Mouse (Mus musculus): Measurements from ENCODE around the gene Tbxa2r. TPM values are rescaled to one million over a fixed set of nuclear protein-coding genes. Genes with fewer than 3 reads are reported as not detected.
A peak's percentile ranks its signal among the peaks of the same experiment; 100 is the strongest.

Tbxa2r gene
- total and polyA plus RNA-seq, 2 experiments = 0.37 to 4.0 TPM

GRCm38 (mm10) chr10:81304597-81305238 lies 23.8 kb upstream of the Tbxa2r start:
- Histone ChIP-seq H3K27me3 (ENCODE audit: control insufficient read depth, insufficient read depth, low read length) (no peaks in the 10 kb centered on the region), H3K4me3 (ENCODE audit: insufficient read depth, low read depth, low read length) (no peak overlapping the region), H3K36me3 (ENCODE audit: control insufficient read depth, insufficient read depth, low read length) (no peaks in the 10 kb centered on the region), H3K79me2 (ENCODE audit: control insufficient read depth, insufficient read depth, low read length) (peaks cover 41% of the 10 kb centered on the region), H3K4me1 (ENCODE audit: control insufficient read depth, insufficient read depth, low read length) (peaks cover 18% of the 10 kb centered on the region), H3K9ac (ENCODE audit: low read depth, low read length) (no peak overlapping the region), H3K27ac (replicated peaks; ENCODE audit: insufficient read depth, low read depth, low read length) (no peak overlapping the region)
- peak; percentile 97 for TF ChIP-seq CTCF (IDR thresholded peaks at IDR 0.05; ENCODE audit: low read depth, low read length)
- no peak for TF ChIP-seq POLR2A (IDR thresholded peaks at IDR 0.05; ENCODE audit: extremely low read depth, insufficient read depth, low read length)
- 4% methylated on average over 8 of the region's 9 CpGs for WGBS
- no peak for DNase-seq (ENCODE audit: extremely low read depth, low read depth, low spot score)

- Histone ChIP-seq H3K79me2 (ENCODE audit: control insufficient read depth, insufficient read depth, low read length) (peaks cover 41% of the 10 kb centered on the region), H3K4me1 (ENCODE audit: control insufficient read depth, insufficient read depth, low read length) (peaks cover 9% of the 10 kb centered on the region), H3K4me3 (ENCODE audit: insufficient read depth, low read depth, low read length) (no peak overlapping the region), H3K9ac (ENCODE audit: low read depth, low read length) (no peak overlapping the region), H3K27me3 (ENCODE audit: control insufficient read depth, insufficient read depth, low read length) (no peaks in the 10 kb centered on the region), H3K27ac (replicated peaks; ENCODE audit: insufficient read depth, low read depth, low read length) (no peak overlapping the region), H3K36me3 (ENCODE audit: control insufficient read depth, insufficient read depth, low read length) (no peaks in the 10 kb centered on the region)
- TF ChIP-seq POLR2A (IDR thresholded peaks at IDR 0.05; ENCODE audit: extremely low read depth, insufficient read depth, low read length) = no peak
- no peak for TF ChIP-seq CTCF (IDR thresholded peaks at IDR 0.05; ENCODE audit: low read depth, low read length)
- no peak for DNase-seq (ENCODE audit: extremely low read depth, low read depth, low spot score)
- WGBS = 91% methylated on average over 14 of the region's 14 CpGs
Measured at GRCm38 (mm10) chr10:81305663-81306062, 22.9 kb upstream of the Tbxa2r start.

GRCm38 (mm10) chr10:81306173-81306668 lies 22.3 kb upstream of the Tbxa2r start:
- Histone ChIP-seq H3K27me3 (ENCODE audit: control insufficient read depth, insufficient read depth, low read length) (no peaks in the 10 kb centered on the region), H3K4me3 (ENCODE audit: insufficient read depth, low read depth, low read length) (no peak overlapping the region), H3K9ac (ENCODE audit: low read depth, low read length) (no peak overlapping the region), H3K36me3 (ENCODE audit: control insufficient read depth, insufficient read depth, low read length) (no peaks in the 10 kb centered on the region), H3K4me1 (ENCODE audit: control insufficient read depth, insufficient read depth, low read length) (peaks cover 8% of the 10 kb centered on the region), H3K79me2 (ENCODE audit: control insufficient read depth, insufficient read depth, low read length) (peaks cover 35% of the 10 kb centered on the region), H3K27ac (replicated peaks; ENCODE audit: insufficient read depth, low read depth, low read length) (no peak overlapping the region)
- DNase-seq (ENCODE audit: extremely low read depth, low read depth, low spot score) = no peak
- TF ChIP-seq POLR2A (IDR thresholded peaks at IDR 0.05; ENCODE audit: extremely low read depth, insufficient read depth, low read length) (no peak), CTCF (IDR thresholded peaks at IDR 0.05; ENCODE audit: low read depth, low read length) (no peak)
- 86% methylated on average over 12 of the region's 12 CpGs for WGBS

GRCm38 (mm10) chr10:81306837-81307682 lies 21.5 kb upstream of the Tbxa2r start:
- Histone ChIP-seq H3K4me3 (ENCODE audit: insufficient read depth, low read depth, low read length) (no peak overlapping the region), H3K36me3 (ENCODE audit: control insufficient read depth, insufficient read depth, low read length) (no peaks in the 10 kb centered on the region)

GRCm38 (mm10) chr10:81309571-81309970 lies 19.0 kb upstream of the Tbxa2r start:
- Histone ChIP-seq H3K79me2 (ENCODE audit: control insufficient read depth, insufficient read depth, low read length) (peaks cover 11% of the 10 kb centered on the region), H3K36me3 (ENCODE audit: control insufficient read depth, insufficient read depth, low read length) (no peaks in the 10 kb centered on the region)

More at GRCm38 (mm10) chr10:81306837-81307682, 21.5 kb upstream of the Tbxa2r start:
- TF ChIP-seq POLR2A (IDR thresholded peaks at IDR 0.05; ENCODE audit: extremely low read depth, insufficient read depth, low read length) (no peak), CTCF (IDR thresholded peaks at IDR 0.05; ENCODE audit: low read depth, low read length) (no peak)
- H3K9ac ChIP-seq (ENCODE audit: low read depth, low read length) = no peak overlapping the region
- H3K27ac ChIP-seq (replicated peaks; ENCODE audit: insufficient read depth, low read depth, low read length) = no peak overlapping the region
- peaks cover 29% of the 10 kb centered on the region for H3K79me2 ChIP-seq (ENCODE audit: control insufficient read depth, insufficient read depth, low read length)
- H3K27me3 ChIP-seq (ENCODE audit: control insufficient read depth, insufficient read depth, low read length) = no peaks in the 10 kb centered on the region
- H3K4me1 ChIP-seq (ENCODE audit: control insufficient read depth, insufficient read depth, low read length) = peaks cover 8% of the 10 kb centered on the region
- DNase-seq (ENCODE audit: extremely low read depth, low read depth, low spot score) = no peak
- WGBS = 92% methylated on average over 21 of the region's 21 CpGs

More at GRCm38 (mm10) chr10:81309571-81309970, 19.0 kb upstream of the Tbxa2r start:
- no peak overlapping the region for H3K9ac ChIP-seq (ENCODE audit: low read depth, low read length)
- H3K4me3 ChIP-seq (ENCODE audit: insufficient read depth, low read depth, low read length) = no peak overlapping the region
- DNase-seq (ENCODE audit: extremely low read depth, low read depth, low spot score) = no peak
- 82% methylated on average over 5 of the region's 5 CpGs for WGBS
- H3K27me3 ChIP-seq (ENCODE audit: control insufficient read depth, insufficient read depth, low read length) = no peaks in the 10 kb centered on the region
- no peak overlapping the region for H3K27ac ChIP-seq (replicated peaks; ENCODE audit: insufficient read depth, low read depth, low read length)
- TF ChIP-seq POLR2A (IDR thresholded peaks at IDR 0.05; ENCODE audit: extremely low read depth, insufficient read depth, low read length) (no peak), CTCF (IDR thresholded peaks at IDR 0.05; ENCODE audit: low read depth, low read length) (no peak)
- H3K4me1 ChIP-seq (ENCODE audit: control insufficient read depth, insufficient read depth, low read length) = no peaks in the 10 kb centered on the region
